Mouse (Mus musculus) forebrain, embryonic 10.5 days (tissue): ENCODE measurements around the gene Tmem130. TPM values are rescaled to one million over a fixed set of nuclear protein-coding genes. Genes with fewer than 3 reads are reported as not detected.

Experiments
- DNase-seq: peaks from one replicate; pipeline ENCODE4 v3.0.0-alpha.2; 2017; ENCODE audit warnings: low spot score; ENCODE audit errors: extremely low spot score
- H3K27ac ChIP-seq: fragments of 300-500 bp; sonication (generic); 2 replicates; pipeline ENCODE4 v1.5.1; 2016; ENCODE audit warnings: mild to moderate bottlenecking
- H3K27me3 ChIP-seq: fragments of 300-500 bp; sonication (generic); 2 replicates; pipeline ENCODE4 v1.6.1; 2016; ENCODE audit warnings: mild to moderate bottlenecking; ENCODE audit not compliant: poor library complexity, severe bottlenecking
- H3K36me3 ChIP-seq: fragments of 300-500 bp; sonication (generic); replicated peaks from 2 replicates; pipeline ENCODE4 v1.6.1; 2016; ENCODE audit warnings: mild to moderate bottlenecking, moderate library complexity
- H3K4me1 ChIP-seq: fragments of 300-500 bp; sonication (generic); 2 replicates; pipeline ENCODE4 v1.6.1; 2016
- H3K4me3 ChIP-seq: fragments of 300-500 bp; sonication (generic); 2 replicates; pipeline ENCODE4 v1.5.1; 2016; ENCODE audit warnings: mild to moderate bottlenecking, moderate library complexity
- H3K9me3 ChIP-seq: fragments of 300-500 bp; sonication (generic); 2 replicates; pipeline ENCODE4 v1.6.1; 2016; ENCODE audit warnings: mild to moderate bottlenecking, moderate library complexity
- WGBS: fragments of 180-500 bp; shearing (Covaris S2); methylation state at CpG from one replicate; pipeline ENCODE4 v1.1.7; 2016; 5-methylcytosine and 5-hydroxymethylcytosine counted together
- polyA plus RNA-seq: library from polyadenylated mRNA; unstranded; fragments of >200 nt; fragmentation: Nextera tagmentation; extraction: Ambion mirVana; gene quantifications from 2 replicates; pipeline ENCODE4 v1.2.1, GENCODE M21; 2016

Gene Tmem130
- polyA plus RNA-seq, 1 experiment from 2014 or later = 2.0 TPM

DNA sequence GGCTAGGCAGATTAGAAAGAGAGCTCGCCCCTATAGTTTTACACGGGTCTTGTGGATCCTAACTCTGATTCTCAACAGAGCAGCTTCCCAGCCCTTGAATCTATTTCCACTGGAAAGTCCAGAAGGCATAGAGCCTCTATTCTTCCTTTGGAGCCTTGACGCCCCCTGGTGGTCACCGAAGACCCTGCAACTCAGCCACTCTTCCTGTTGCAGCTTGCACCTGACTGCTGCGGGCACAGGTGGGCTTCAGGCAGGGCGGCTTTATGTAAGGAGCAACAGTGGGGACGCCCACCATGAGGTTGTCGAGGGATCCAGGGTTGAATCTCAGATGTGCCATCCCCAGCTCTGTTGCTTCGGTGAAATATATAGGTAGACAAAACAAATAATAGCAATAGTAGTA is 34.5 kb downstream of the Tmem130 start:
- peak; percentile 82 for DNase-seq
- WGBS = 5% methylated on average over 9 of the region's 9 CpGs
- Histone ChIP-seq H3K9me3 (no peaks in the 10 kb centered on the region), H3K4me1 (peaks cover 36% of the 10 kb centered on the region), H3K27ac (no peak overlapping the region), H3K4me3 (no peak overlapping the region), H3K27me3 (peaks cover 51% of the 10 kb centered on the region), H3K36me3 (no peaks in the 10 kb centered on the region)

DNA sequence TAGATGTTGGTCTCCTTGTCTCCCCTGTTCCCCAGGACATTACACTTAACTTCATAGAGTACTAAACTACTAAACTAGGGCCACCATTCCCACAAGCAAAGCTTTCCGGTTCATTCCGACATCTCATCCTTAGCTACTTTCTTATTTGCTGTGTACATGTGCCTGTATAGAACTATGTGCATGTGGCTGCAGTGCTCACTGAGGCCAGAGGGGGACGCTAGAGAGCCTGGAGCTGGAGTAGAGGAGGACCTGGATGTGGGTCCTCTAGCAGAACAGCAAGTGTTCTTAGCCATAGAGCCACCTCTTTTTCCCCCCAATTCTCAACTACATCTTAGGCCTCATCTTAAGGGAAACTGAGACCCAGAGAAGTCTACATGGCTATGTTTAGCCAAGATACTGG is 36.1 kb downstream of the Tmem130 start:
- Histone ChIP-seq H3K27me3 (peaks cover 47% of the 10 kb centered on the region), H3K4me3 (no peak overlapping the region), H3K9me3 (no peaks in the 10 kb centered on the region), H3K4me1 (peaks cover 36% of the 10 kb centered on the region), H3K36me3 (no peaks in the 10 kb centered on the region), H3K27ac (no peak overlapping the region)
- 85% methylated on average over 3 of the region's 3 CpGs for WGBS
- no peak for DNase-seq

DNA sequence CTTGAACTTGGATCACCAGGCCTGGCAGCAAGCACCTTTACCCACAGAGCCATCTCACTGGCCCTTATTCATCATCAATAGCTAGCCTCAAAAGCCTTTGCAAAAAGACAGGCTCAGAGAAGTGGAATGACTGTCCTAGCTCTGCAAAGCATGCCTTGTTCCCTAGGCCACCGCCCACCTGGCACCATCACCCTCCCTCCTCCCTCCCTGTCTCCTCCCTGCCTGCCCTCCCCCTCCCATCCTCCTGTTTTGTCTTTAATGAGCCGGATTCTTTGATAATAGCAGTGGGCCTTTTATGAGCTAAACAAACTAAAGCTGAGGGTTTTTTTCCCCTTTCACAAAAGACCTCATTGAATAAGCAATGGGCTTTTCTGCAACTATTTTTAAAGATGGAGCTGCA is 36.7 kb downstream of the Tmem130 start:
- peak; percentile 42 for DNase-seq
- no peak overlapping the region for H3K27ac ChIP-seq
- peaks cover 36% of the 10 kb centered on the region for H3K4me1 ChIP-seq
- no peaks in the 10 kb centered on the region for H3K9me3 ChIP-seq
- H3K36me3 ChIP-seq = no peaks in the 10 kb centered on the region
- peaks cover 41% of the 10 kb centered on the region for H3K27me3 ChIP-seq
- 32% methylated on average over 2 of the region's 2 CpGs for WGBS
- no peak overlapping the region for H3K4me3 ChIP-seq

DNA sequence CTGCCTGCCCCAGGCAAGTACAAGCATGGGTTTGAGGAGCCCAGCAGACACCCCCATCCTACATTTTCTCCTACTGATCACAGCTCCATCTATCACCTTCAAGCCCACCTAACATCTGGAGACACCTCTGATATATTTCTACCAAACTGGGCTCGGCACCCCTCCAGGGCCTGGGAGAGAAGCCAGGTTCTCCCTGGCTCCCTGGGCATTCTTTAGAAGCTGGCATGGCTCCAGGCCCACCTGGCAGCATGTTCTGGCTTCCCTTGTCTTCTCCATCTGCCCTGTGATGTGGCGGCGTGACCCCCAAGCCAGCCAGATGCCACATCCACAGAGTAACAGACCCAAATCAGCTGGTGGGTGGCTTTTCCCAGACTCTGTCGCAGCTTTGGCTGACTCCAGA is 41.3 kb downstream of the Tmem130 start:
- Histone ChIP-seq H3K9me3 (no peaks in the 10 kb centered on the region), H3K4me3 (no peak overlapping the region), H3K27me3 (no peaks in the 10 kb centered on the region), H3K36me3 (no peaks in the 10 kb centered on the region), H3K4me1 (peaks cover 6% of the 10 kb centered on the region), H3K27ac (no peak overlapping the region)
- no peak for DNase-seq
- WGBS = 91% methylated on average over 4 of the region's 4 CpGs

DNA sequence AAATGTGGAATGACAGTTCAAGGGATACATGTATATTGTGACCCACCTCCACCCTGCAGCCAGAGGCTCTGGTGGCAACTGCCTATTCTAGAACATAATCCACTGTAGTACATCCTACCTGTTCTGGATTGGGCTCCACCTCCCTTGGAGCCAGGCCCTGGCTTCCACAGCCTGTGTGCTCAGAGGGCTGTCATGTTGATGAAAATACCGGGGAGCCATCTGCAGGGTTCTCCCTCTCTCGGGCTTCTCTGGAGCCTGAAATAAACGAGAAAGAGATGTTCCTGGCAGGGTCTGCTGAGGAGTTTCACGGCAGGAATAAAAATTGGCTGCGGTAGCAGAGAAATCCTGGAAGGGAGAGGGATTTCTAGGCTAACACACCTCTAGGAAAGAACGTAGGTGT is 41.8 kb downstream of the Tmem130 start:
- no peaks in the 10 kb centered on the region for H3K36me3 ChIP-seq
- H3K4me1 ChIP-seq = peaks cover 1% of the 10 kb centered on the region
- 87% methylated on average over 6 of the region's 6 CpGs for WGBS
- DNase-seq = no peak
- H3K4me3 ChIP-seq = no peak overlapping the region
- no peaks in the 10 kb centered on the region for H3K9me3 ChIP-seq
- H3K27ac ChIP-seq = no peak overlapping the region
- H3K27me3 ChIP-seq = no peaks in the 10 kb centered on the region

DNA sequence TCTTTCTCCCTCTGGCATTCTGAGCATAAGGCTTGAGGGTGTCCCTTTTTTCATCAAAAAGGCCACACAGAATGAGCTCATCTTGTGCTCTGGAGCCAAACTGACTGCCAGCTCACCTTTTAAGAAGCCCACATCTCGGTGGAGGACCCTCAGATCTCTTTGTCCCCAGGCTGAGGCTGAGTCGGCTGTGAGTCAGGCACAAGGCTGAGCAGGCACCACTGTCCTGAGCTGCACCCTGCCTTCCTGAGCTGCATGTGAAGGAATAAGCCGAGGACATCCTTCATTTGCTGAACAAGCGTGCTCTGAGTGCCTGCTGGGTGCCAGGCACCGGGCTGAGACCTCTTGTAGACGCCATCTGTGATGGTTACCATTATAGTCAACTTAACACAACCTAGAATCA is 44.4 kb downstream of the Tmem130 start:
- Histone ChIP-seq H3K4me1 (no peaks in the 10 kb centered on the region), H3K27ac (no peak overlapping the region), H3K36me3 (no peaks in the 10 kb centered on the region), H3K9me3 (no peaks in the 10 kb centered on the region), H3K4me3 (no peak overlapping the region), H3K27me3 (no peaks in the 10 kb centered on the region)
- DNase-seq = no peak
- 79% methylated on average over 6 of the region's 6 CpGs for whole genome bisulfite sequencing

DNA sequence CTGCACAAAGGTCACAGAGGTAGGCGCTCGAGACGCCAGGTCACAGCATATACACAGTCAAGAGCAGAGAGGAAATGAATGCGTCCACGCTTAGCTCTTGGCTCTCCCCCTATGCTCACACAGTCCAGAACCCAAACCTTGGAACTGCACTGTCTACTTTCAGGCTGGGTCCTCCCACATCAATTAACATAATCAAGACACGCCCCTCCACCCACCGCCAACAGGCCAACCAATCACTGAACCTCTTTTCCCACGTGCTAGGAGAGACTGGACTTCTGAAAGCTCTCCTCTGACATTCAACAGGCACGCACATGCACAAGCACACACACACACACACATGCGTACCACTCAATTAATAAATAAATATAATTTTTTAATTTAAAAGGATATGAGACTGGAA is 48.2 kb downstream of the Tmem130 start:
- H3K27ac ChIP-seq = no peak overlapping the region
- no peaks in the 10 kb centered on the region for H3K36me3 ChIP-seq
- H3K9me3 ChIP-seq = no peaks in the 10 kb centered on the region
- no peak overlapping the region for H3K4me3 ChIP-seq
- H3K4me1 ChIP-seq = no peaks in the 10 kb centered on the region
- WGBS = 92% methylated on average over 10 of the region's 10 CpGs
- no peak for DNase-seq
- no peaks in the 10 kb centered on the region for H3K27me3 ChIP-seq

DNA sequence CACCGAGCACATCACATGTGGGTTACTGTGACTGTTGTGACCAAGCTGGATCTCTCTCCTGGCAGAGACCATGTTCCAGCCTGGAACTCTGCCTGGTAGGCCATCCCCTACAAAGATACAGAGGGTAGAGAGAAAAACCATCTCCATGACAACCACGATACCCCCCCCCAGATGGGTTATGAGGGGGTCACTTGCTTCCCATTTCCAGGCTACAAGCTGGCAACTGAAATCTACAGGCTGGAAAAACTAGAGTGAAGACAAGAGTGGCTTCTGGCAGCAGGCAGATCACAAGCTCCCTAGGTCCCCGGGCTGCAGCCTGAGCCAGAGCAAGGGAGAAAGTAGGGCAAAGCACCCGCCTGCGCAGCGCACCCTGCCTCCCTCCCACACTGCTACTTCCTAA is 54.0 kb downstream of the Tmem130 start:
- 91% methylated on average over 6 of the region's 6 CpGs for WGBS

DNA sequence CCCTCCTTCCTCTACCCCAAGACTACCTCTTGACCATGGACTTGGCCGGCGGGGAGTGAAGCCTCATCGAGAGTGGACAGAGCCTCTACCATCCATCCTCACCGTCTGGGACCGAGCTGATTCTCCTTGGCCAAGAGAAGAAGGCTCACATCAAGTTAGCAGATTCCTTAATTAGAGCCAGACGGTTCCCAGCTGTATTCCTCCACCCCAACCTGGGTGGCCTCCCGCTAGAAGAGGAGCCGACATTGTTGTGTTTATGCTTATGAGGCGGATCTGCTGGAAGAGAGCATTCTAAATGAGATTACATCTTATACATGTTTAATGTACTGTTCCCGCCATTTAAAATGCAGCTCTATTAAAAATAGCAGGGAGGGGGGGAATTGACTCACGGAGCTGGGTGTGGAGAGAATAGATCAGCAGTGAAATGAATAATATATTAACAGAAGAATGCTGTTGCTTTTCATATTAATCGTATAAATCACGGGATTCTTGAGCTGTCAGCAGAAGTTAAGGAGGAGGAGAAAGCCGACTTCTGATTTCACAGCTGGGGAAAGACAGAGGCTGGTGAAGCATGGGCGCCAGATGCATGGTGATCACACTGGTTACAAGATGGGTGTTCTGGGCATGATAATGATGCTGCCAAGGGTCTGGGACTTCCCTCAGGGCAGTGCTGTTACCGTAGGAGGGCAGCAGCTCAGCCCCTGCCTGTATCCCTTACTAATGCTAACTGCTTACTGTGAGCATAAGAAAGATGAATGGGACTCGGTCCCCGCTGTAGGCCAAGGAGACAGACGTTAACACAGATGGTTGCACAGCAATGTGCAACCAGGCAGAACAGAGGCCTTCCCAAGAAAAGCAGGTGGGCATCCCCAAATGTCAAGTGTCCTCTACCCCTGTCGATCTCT is 57.9 kb downstream of the Tmem130 start:
- H3K27me3 ChIP-seq = no peaks in the 10 kb centered on the region
- H3K9me3 ChIP-seq = 0 out of 2 replicates have a peak, but pooled peaks cover 2% of the 10 kb centered on the region
- 74% methylated on average over 20 of the region's 20 CpGs for WGBS
- DNase-seq = no peak
- H3K27ac ChIP-seq = no peak overlapping the region
- no peak overlapping the region for H3K4me3 ChIP-seq
- peaks cover 10% of the 10 kb centered on the region; the same call in 1 of the 2 replicates for H3K4me1 ChIP-seq
- H3K36me3 ChIP-seq = no peaks in the 10 kb centered on the region

More for the DNA sequence above, 54.0 kb downstream of the Tmem130 start:
- H3K36me3 ChIP-seq = no peaks in the 10 kb centered on the region
- no peak overlapping the region for H3K4me3 ChIP-seq
- H3K27me3 ChIP-seq = no peaks in the 10 kb centered on the region
- peaks cover 10% of the 10 kb centered on the region; the same call in 1 of the 2 replicates for H3K4me1 ChIP-seq
- H3K9me3 ChIP-seq = 0 out of 2 replicates have a peak, but pooled peaks cover 2% of the 10 kb centered on the region
- no peak for DNase-seq
- no peak overlapping the region for H3K27ac ChIP-seq

DNA sequence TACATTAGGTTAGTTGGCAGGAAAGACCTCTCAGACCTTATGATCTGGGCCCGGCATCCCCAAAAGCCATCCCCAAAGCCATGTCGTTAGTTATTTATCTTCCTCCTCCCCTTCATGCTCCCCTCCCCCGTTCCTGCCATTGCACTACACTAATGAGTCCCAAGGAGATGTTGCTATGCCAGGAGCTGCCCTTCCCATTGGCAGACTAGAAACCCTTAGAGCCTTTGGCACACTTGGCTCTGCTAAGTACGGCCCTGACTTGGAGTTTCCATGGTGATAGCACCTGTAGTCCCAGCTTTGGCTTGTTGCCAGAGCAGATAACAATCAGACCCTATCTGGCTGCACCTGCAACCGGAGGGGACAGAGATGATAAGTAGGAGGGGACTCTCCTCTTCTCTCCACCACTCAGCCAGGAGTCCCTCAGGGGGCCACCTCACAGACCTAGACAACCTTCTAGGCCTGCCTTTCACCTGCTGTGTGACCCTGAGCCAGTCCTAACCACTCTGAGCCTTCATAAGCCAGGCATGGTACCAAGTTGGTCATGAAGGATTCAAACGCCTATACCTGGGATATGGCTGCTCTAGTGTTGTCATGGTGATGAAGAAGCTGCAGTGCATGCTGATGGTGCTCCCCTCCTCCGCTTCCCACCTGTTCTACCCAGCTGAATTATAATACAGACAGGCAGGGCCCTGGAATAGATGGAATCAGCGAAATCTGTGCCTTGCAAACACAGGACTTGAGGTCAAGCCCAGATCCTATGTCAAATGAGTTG is 66.1 kb downstream of the Tmem130 start:
- WGBS = 82% methylated on average over 8 of the region's 8 CpGs
- H3K36me3 ChIP-seq = no peaks in the 10 kb centered on the region
- no peak for DNase-seq

DNA sequence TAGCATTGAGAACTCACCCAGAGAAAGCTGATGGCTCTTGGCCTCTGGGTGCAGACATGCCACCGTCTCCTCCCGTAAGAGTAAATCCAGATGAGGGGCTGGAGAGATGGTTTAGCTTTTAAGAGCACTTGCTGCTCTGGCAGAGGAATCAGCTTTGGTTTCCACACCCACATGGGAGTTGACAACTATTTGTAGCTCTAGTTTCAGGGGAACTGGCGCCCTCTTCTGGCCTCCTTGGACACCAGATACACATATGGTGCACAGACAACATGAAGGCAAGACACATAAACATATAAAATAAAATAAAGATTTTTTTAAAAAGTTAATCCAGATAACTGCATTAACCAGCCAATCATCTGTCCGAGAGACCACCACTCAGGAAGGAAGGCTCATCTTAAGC is 67.5 kb downstream of the Tmem130 start:
- DNase-seq = no peak
- 74% methylated on average over 4 of the region's 4 CpGs for WGBS

More for the DNA sequence above, 66.1 kb downstream of the Tmem130 start:
- Histone ChIP-seq H3K4me3 (no peak overlapping the region), H3K9me3 (no peaks in the 10 kb centered on the region), H3K27ac (no peak overlapping the region), H3K27me3 (no peaks in the 10 kb centered on the region), H3K4me1 (peaks cover 14% of the 10 kb centered on the region)

DNA sequence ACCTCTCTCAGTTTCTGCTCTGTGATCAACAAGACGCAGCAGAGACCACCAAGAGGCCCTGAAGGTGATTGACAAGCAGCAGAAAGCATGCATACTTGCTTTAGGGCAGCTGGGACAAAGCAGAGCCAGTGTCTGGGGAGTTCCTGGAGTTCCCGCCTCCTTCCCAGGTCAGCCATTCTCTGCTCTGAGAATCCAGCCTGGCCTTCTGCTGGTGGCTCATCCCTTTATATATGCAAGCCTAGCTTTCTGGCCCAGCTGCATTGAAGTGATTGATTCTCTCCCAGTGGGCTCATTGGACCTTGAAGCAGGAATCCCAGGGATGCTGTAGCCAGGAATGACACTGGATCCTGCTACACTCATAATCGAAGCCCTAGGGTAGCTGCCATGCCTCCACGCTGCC is 70.2 kb downstream of the Tmem130 start:
- Histone ChIP-seq H3K27ac (peak overlapping the region; percentile 40), H3K9me3 (no peaks in the 10 kb centered on the region), H3K27me3 (no peaks in the 10 kb centered on the region), H3K4me1 (peaks cover 20% of the 10 kb centered on the region), H3K36me3 (no peaks in the 10 kb centered on the region), H3K4me3 (no peak overlapping the region)
- WGBS = 54% methylated on average over 4 of the region's 4 CpGs
- DNase-seq = no peak

More for the DNA sequence above, 67.5 kb downstream of the Tmem130 start:
- no peaks in the 10 kb centered on the region for H3K9me3 ChIP-seq
- no peak overlapping the region for H3K27ac ChIP-seq
- H3K4me1 ChIP-seq = peaks cover 16% of the 10 kb centered on the region
- no peaks in the 10 kb centered on the region for H3K27me3 ChIP-seq
- no peak overlapping the region for H3K4me3 ChIP-seq
- no peaks in the 10 kb centered on the region for H3K36me3 ChIP-seq

DNA sequence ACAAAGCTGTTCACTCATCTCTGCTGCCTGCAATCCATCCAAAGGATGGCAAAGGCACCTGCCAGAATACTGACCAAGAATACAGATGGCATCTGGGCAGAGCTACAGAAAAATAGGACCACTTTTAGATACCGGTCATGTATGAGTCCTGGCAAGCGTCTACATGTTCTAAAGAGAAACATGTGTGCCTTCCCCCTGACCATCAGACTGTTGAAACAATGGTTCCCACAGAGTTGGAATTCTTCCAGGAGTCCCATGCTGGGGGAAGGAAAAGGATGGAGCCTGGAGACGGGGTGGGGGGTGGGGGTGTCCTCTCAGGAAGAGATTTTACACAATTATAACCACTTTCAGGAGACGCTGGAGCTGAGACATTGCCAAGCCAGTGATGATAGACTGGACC is 73.2 kb downstream of the Tmem130 start:
- H3K27me3 ChIP-seq = no peaks in the 10 kb centered on the region
- no peak overlapping the region for H3K4me3 ChIP-seq
- no peak overlapping the region for H3K27ac ChIP-seq
- 78% methylated on average over 4 of the region's 4 CpGs for WGBS
- peaks cover 20% of the 10 kb centered on the region for H3K4me1 ChIP-seq
- H3K9me3 ChIP-seq = no peaks in the 10 kb centered on the region
- no peak for DNase-seq
- H3K36me3 ChIP-seq = no peaks in the 10 kb centered on the region
